Mouse (Mus musculus): ENCODE results near the gene Sh3bp2. TPM values are rescaled to one million over a fixed set of nuclear protein-coding genes. Genes with fewer than 3 reads are reported as not detected.

Sh3bp2 gene
- total RNA-seq, 2 experiments from 2014 or later: 0.98 to 7.7 TPM

- H3K4me3 ChIP-seq: peak within 1 kb of the TSS; percentile 83
- no peak for TF ChIP-seq CTCF (IDR thresholded peaks at IDR 0.05)
- intact Hi-C loops (cut with DNase I): loop anchor here (10.0 kb wide), 1 partner anchor 179 kb away; the partner anchor contains the start of gene Rnf4
- peak within 1 kb of the TSS; percentile 88 for H3K27ac ChIP-seq
- peak; percentile 99 for DNase-seq
Measured at GRCm38 (mm10) chr5:34513466-34514217, 12.0 kb upstream of the Sh3bp2 start, which contains the start of gene Tnip2. Gene Tnip2 (minus strand): TSS chr5:34513991.

- intact Hi-C loops (cut with DNase I): loop anchor here (10.0 kb wide), 1 partner anchor 179 kb away; the partner anchor contains the start of gene Rnf4
- no peak for DNase-seq
- TF ChIP-seq CTCF (IDR thresholded peaks at IDR 0.05): no peak
- peak overlapping the region; percentile 88 for H3K27ac ChIP-seq
- peak overlapping the region; percentile 83 for H3K4me3 ChIP-seq
Measured at GRCm38 (mm10) chr5:34514218-34514566, 11.4 kb upstream of the Sh3bp2 start.

- no peak for TF ChIP-seq CTCF (IDR thresholded peaks at IDR 0.05)
- no peak overlapping the region for H3K27ac ChIP-seq
- no peak for DNase-seq
- no peak overlapping the region for H3K4me3 ChIP-seq
- intact Hi-C loops (cut with DNase I): loop anchor here (10.0 kb wide), 1 partner anchor 180 kb away; the partner anchor contains the start of gene Rnf4
Measured at GRCm38 (mm10) chr5:34515096-34515495, 10.5 kb upstream of the Sh3bp2 start.

GRCm38 (mm10) chr5:34517913-34518312 lies 7.7 kb upstream of the Sh3bp2 start:
- peak; percentile 93 for TF ChIP-seq CTCF (IDR thresholded peaks at IDR 0.05)
- Histone ChIP-seq H3K27ac (no peak overlapping the region), H3K4me3 (no peak overlapping the region)
- DNase-seq: peak; percentile 86
- intact Hi-C loops (cut with DNase I): loop anchor here (2.0 to 10.0 kb wide), 2 partner anchors 119 to 183 kb away; partner anchors contain the start of genes Mfsd10 and Rnf4

- H3K4me3 ChIP-seq: no peak overlapping the region
- TF ChIP-seq CTCF (IDR thresholded peaks at IDR 0.05): no peak
- intact Hi-C loops (cut with DNase I): loop anchor here (2.0 to 10.0 kb wide), 2 partner anchors 117 to 185 kb away; partner anchors contain the start of genes Mfsd10 and Rnf4
- DNase-seq: no peak
- H3K27ac ChIP-seq: no peak overlapping the region
Measured at GRCm38 (mm10) chr5:34519389-34519910, 6.2 kb upstream of the Sh3bp2 start.

GRCm38 (mm10) chr5:34520458-34521209 lies 5.0 kb upstream of the Sh3bp2 start:
- no peak for DNase-seq
- Histone ChIP-seq H3K4me3 (no peak overlapping the region), H3K27ac (no peak overlapping the region)
- intact Hi-C loops (cut with DNase I): no loop called here
- no peak for TF ChIP-seq CTCF (IDR thresholded peaks at IDR 0.05)

GRCm38 (mm10) chr5:34521337-34521736 lies 4.3 kb upstream of the Sh3bp2 start:
- no peak overlapping the region for H3K27ac ChIP-seq
- TF ChIP-seq CTCF (IDR thresholded peaks at IDR 0.05): no peak
- intact Hi-C loops (cut with DNase I): no loop called here
- no peak for DNase-seq
- no peak overlapping the region for H3K4me3 ChIP-seq

- Histone ChIP-seq H3K4me3 (no peak overlapping the region), H3K27ac (no peak overlapping the region)
- no peak for DNase-seq
- intact Hi-C loops (cut with DNase I): no loop called here
- no peak for TF ChIP-seq CTCF (IDR thresholded peaks at IDR 0.05)
Measured at GRCm38 (mm10) chr5:34523958-34524485, 1.6 kb upstream of the Sh3bp2 start.

- no peak for DNase-seq
- no peak overlapping the region for H3K4me3 ChIP-seq
- TF ChIP-seq CTCF (IDR thresholded peaks at IDR 0.05): no peak
- intact Hi-C loops (cut with DNase I): no loop called here
- no peak overlapping the region for H3K27ac ChIP-seq
Measured at GRCm38 (mm10) chr5:34524511-34524910, 1.1 kb upstream of the Sh3bp2 start.

- intact Hi-C loops (cut with DNase I): loop anchor here (5.0 kb wide), 1 partner anchor 46 kb away; the partner anchor contains the start of gene Add1
- no peak for TF ChIP-seq CTCF (IDR thresholded peaks at IDR 0.05)
- DNase-seq: no peak
- Histone ChIP-seq H3K27ac (peak overlapping the region; percentile 84), H3K4me3 (peak overlapping the region; percentile 71)
Measured at GRCm38 (mm10) chr5:34526477-34526775, 788 bp downstream of the Sh3bp2 start.

GRCm38 (mm10) chr5:34527352-34527751 lies 1.7 kb downstream of the Sh3bp2 start:
- DNase-seq: no peak
- Histone ChIP-seq H3K4me3 (no peak overlapping the region), H3K27ac (no peak overlapping the region)
- intact Hi-C loops (cut with DNase I): loop anchor here (5.0 kb wide), 1 partner anchor 45 kb away; the partner anchor contains the start of gene Add1
- no peak for TF ChIP-seq CTCF (IDR thresholded peaks at IDR 0.05)

- Histone ChIP-seq H3K27ac (peak overlapping the region; percentile 28), H3K4me3 (no peak overlapping the region)
- peak; percentile 51 for DNase-seq
- intact Hi-C loops (cut with DNase I): loop anchor here (5.0 kb wide), 1 partner anchor 44 kb away; the partner anchor contains the start of gene Add1
- TF ChIP-seq CTCF (IDR thresholded peaks at IDR 0.05): no peak
Measured at GRCm38 (mm10) chr5:34528724-34529123, 3.1 kb downstream of the Sh3bp2 start.
